Mouse (Mus musculus) ZHBTc4 (cell line): ENCODE data around the gene Zfp414.

ENCODE experiments used
- DNase-seq: peaks from one replicate; pipeline ENCODE4 v3.0.0-alpha.2; 2011; ENCODE audit warnings: low read depth, low spot score

Gene Zfp414

DNA sequence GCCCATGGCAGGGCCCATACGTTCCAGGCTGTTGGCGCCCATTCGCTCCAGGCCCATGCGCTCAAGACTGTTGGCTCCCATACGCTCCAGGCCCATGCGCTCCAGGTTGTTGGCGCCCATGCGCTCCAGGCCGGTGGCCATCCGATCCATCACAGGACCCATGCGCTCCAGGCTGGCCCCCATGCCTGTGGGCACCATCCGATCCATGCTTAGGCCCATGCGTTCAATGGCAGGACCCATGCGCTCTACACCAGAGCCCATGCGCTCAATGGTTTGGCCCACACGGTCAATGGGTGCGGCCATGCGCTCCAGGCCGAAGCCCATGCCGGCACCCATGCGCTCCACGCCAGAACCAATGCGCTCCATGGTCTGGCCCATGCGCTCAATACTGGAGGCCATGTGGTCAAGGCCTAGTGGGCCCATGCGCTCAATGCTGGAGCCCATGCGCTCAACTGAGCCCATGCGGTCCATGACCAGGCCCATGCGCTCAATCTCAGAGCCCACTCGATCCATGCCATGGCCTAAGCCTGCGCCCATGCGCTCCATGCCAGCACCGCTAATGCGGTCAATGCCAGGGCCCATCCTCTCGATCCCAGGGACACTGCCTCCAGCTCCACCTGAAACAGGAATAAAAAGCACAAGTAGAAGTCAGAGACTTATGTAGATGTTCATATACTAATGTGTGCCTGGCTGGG lies 21.0 kb downstream of the Zfp414 start:
- DNase-seq, result peak; percentile 56

DNA sequence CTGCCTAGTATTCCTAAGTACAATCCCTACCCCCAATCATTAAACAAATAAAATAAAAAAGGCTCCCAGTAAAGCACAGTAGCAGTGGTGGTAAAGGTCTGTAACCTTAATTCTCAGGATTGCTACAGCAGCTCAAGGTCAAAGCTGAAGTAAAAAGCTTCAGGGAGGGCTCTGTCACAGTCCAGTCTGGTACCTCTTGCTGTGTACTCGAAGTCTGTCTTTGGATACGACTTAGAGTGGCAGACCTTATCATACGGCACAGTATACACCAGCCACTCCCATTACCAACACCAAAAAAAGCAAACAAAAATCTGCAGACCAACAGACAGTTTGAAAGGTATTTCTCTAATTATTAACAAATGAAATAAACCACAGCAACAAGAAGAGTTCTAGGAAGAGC lies 37.9 kb downstream of the Zfp414 start:
- DNase-seq, result no peak

GRCm38 (mm10) chr17:33669681-33670080 lies 40.8 kb downstream of the Zfp414 start:
- no peak for DNase-seq

DNA sequence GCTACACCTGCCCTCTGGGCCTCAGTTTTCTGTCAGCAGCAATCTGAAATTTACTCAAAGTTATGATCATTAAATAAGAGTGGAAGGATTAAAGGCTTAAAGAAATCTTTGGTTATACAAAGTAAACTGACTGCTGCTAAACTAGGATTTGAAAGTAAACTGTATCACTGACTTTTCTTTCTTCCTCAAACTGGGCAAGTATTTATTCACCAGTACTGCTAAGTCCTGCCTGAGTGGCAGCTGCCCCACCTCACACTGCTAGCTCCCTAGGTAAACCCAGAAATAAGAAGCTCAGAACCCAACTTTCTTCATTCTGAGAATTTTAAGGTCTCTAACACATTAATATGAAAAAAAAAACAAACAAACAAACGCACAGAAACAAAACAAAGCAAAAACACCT lies 44.9 kb downstream of the Zfp414 start:
- no peak for DNase-seq

DNA sequence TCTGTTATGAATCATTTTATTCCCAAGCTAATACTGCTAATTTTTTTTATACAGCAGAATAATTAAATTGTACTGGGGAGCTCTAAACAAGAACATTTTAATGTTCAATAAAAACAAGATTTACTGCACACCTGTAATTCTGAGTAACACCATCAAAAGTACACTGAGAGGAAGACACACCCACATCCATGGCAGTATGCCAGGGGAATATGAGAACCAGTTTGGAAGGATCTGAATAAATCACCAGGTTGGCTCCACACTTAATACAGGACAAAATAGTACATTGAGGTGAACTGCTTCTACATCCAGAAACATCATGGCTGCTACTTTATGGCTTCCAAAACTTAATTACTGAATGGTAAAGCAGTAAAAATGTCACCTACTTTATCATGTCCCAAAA lies 46.6 kb downstream of the Zfp414 start:
- DNase-seq, result no peak

- no peak for DNase-seq
These were observed 47.2 kb downstream of the Zfp414 start for GRCm38 (mm10) chr17:33676086-33676485.

DNA sequence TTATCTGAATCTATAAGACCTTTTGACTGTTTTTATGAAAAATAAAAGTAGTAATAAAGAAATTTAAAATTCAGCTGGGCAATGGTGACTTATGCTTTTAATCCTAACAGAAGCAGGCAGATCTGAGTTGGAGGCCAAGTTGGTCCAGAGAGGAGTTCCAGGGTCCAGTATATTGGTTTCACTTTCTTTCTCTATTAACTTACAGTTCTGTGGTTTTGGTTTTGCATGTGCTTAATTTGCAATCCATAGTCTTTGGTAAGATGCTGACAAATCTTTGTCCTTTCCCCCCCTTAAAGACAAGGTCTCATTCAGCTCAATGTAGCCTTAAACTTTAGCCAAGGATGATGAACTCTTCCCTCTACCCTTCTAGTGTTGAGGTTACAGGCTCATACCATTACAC lies 49.9 kb downstream of the Zfp414 start:
- no peak for DNase-seq
